10 mouse cellular contexts compared by ENCODE assay signal in genomic region chr4:100865423-100865822, GRCm38 (mm10).
DNase-seq lines count a peak whose midpoint lies in the region; ATAC-seq lines count a peak whose summit lies in the region.
"Had no signal": no experiment of that assay in that cellular context is flagged by ENCODE, and none has a peak within 500 bp of the region (broad histone marks: within the 10 kb centered on the region; RNA-seq: fewer than 3 reads in every experiment).

No protein-coding gene starts in this region.

- peak; percentile 14 for DNase-seq in gastrocnemius, postnatal 14 days
- no peak for DNase-seq in gastrocnemius, postnatal 25 days
- DNase-seq in testis, postnatal 10 days (ENCODE audit: low spot score) = peak; percentile 46
- no peak for DNase-seq in testis, postnatal 14 days (ENCODE audit: low spot score)
- DNase-seq in lung, postnatal 4 days = peak; percentile 23 to 36
- DNase-seq in adrenal gland, postnatal 25 days = no peak
- DNase-seq: adrenal gland, adult 2 months; spleen, adult 18-20 months had no signal

- no peak for ATAC-seq in erythroblast, adult 5-6 weeks (replicated peaks; ENCODE audit: low FRiP score, poor library complexity, severe bottlenecking)
- ATAC-seq in megakaryocyte progenitor cell, adult 5-6 weeks (replicated peaks; ENCODE audit: poor library complexity) = no peak

- intact Hi-C loops in gastrocnemius, postnatal 14 days (cut with DNase I; ENCODE audit: low total_unique reads) = no loop called here

Comparison
In these comparisons a context has a peak if more than half of its experiments do, and no peak if none do; other contexts are left out.
1. DNase-seq: peak in gastrocnemius, postnatal 14 days (single experiment), testis, postnatal 10 days (single experiment) and lung, postnatal 4 days (2 of 2); none in gastrocnemius, postnatal 25 days (single experiment), testis, postnatal 14 days (single experiment) and adrenal gland, postnatal 25 days (single experiment).